ENCODE assay signal across 11 mouse cellular contexts in the genomic region with DNA sequence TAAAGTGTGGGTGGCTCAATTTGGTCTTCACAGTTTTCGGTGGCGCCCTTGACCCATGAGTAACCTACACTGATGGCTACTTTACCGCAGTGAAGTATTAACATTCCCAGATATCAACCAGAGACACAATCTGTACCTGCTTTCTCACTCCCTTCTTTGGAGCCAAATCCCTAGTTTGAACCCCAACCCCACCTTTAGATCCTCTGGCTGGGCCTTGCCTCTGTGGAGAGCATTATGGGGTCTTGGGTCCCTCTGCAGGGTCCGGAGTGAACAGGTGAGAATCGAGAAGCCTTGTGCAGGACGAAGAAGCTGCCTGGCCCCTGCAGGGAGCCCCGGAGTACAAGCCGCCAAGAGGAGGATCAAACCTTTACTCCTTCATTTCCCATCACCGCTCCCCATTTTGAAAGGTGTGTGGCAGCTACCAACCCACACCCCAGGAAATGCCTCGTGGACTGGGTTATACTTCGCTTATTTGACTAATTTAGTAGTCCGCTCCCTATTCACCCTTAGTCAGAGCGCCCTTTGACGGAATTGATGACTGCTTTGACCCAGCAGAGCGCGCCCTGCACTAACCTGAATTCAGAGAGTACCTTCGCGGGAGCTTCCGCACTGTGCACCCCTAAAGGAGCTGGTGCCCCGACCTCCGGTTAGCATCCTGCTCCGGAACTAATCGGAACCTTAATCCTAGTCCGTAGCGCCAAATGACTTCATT. TPM values are rescaled to one million over a fixed set of nuclear protein-coding genes. Genes with fewer than 3 reads are reported as not detected.
DNase-seq lines count a peak whose midpoint lies in the region; ATAC-seq and TF ChIP-seq lines count a peak whose summit lies in the region.
"Had no signal": no experiment of that assay in that cellular context is flagged by ENCODE, and none has a peak within 500 bp of the region (broad histone marks: within the 10 kb centered on the region; RNA-seq: fewer than 3 reads in every experiment).

No protein-coding gene starts in this region.

- H3K9ac ChIP-seq in forebrain, postnatal 0 days: no peak overlapping the region
- no peak overlapping the region for H3K9ac ChIP-seq in limb, embryonic 15.5 days

- peaks cover 4% of the 10 kb centered on the region; the same call in 1 of the 2 replicates for H3K4me1 ChIP-seq in forebrain, postnatal 0 days (ENCODE audit: insufficient read depth)
- peaks cover 24% of the 10 kb centered on the region for H3K4me1 ChIP-seq in limb, embryonic 15.5 days

- peak overlapping the region; percentile 30 for H3K4me2 ChIP-seq in forebrain, postnatal 0 days (ENCODE audit: low read depth)
- 0 out of 2 replicates have a peak overlapping the region, but pooled peaks have one; percentile 7 for H3K4me2 ChIP-seq in limb, embryonic 15.5 days

- peak; percentile 50 for ATAC-seq in forebrain, postnatal 0 days
- ATAC-seq in limb, embryonic 15.5 days (ENCODE audit: insufficient number of reproducible peaks, low FRiP score, low TSS enrichment, low read depth): no peak

- peak; percentile 22 for TF ChIP-seq CTCF in layer of hippocampus, adult 2 months (conservative IDR thresholded peaks at IDR 0.05)
- TF ChIP-seq CTCF in forebrain, postnatal 0 days (IDR thresholded peaks at IDR 0.05; ENCODE audit: low read depth): peak; percentile 39

- H3K4me3 ChIP-seq in layer of hippocampus, adult 2 months: no peak overlapping the region
- peak overlapping the region; percentile 11; the same call in 1 of the 2 replicates for H3K4me3 ChIP-seq in forebrain, postnatal 0 days (ENCODE audit: low read depth, low read length)
- H3K4me3 ChIP-seq in limb, embryonic 15.5 days: peak overlapping the region; percentile 4; the same call in 1 of the 2 replicates

- H3K36me3 ChIP-seq in forebrain, postnatal 0 days (ENCODE audit: insufficient read depth): no peaks in the 10 kb centered on the region
- H3K36me3 ChIP-seq in limb, embryonic 15.5 days: no peaks in the 10 kb centered on the region

- H3K27me3 ChIP-seq in forebrain, postnatal 0 days (ENCODE audit: insufficient read depth, low read length): peaks cover 55% of the 10 kb centered on the region
- peaks cover 77% of the 10 kb centered on the region for H3K27me3 ChIP-seq in limb, embryonic 15.5 days

- 3% methylated on average over 25 of the region's 25 CpGs for WGBS in forebrain, postnatal 0 days
- WGBS in limb, embryonic 15.5 days: 6% methylated on average over 25 of the region's 25 CpGs

- no peak overlapping the region for H3K27ac ChIP-seq in layer of hippocampus, adult 2 months
- H3K27ac ChIP-seq in forebrain, postnatal 0 days (ENCODE audit: low read depth, low read length): no peak overlapping the region
- H3K27ac ChIP-seq in limb, embryonic 15.5 days: no peak overlapping the region

- no peaks in the 10 kb centered on the region for H3K9me3 ChIP-seq in forebrain, postnatal 0 days (ENCODE audit: low read length)
- H3K9me3 ChIP-seq in limb, embryonic 15.5 days: no peaks in the 10 kb centered on the region

- DNase-seq in layer of hippocampus, adult 2 months (ENCODE audit: low spot score in 2 of 2): no peak
- DNase-seq in layer of hippocampus, postnatal 25 days (ENCODE audit: extremely low spot score in 1 of 2, low spot score in 1 of 2): no peak
- DNase-seq in forebrain, postnatal 0 days: peak; percentile 35
- no peak for DNase-seq in thymus, postnatal 10 days (ENCODE audit: low spot score in 2 of 2)
- no peak for DNase-seq in layer of hippocampus, adult 8-10 months (ENCODE audit: low spot score in 2 of 2)
- DNase-seq in right cerebral cortex, adult 2 months (ENCODE audit: low spot score in 2 of 2): no peak
- DNase-seq in natural killer cell, adult 2 months (ENCODE audit: low spot score in 2 of 2): no peak
- DNase-seq: gastrocnemius, postnatal 36 days; left cerebral cortex, postnatal 4 days; lung, postnatal 36 days had no signal

RNA-seq across cellular contexts. Expression of gene Satb2, which starts 5.5 kb away (rescaled TPM):
- total RNA-seq in layer of hippocampus, adult 2 months (2021): 10 to 100 TPM; 14.1 to 16.9 TPM
- 10 to 100 TPM; 14.9 to 17.4 TPM for total RNA-seq in layer of hippocampus, postnatal 25 days (2021)
- 57.1 and 106 TPM in 2 replicates for total RNA-seq in forebrain, postnatal 0 days (2014; rRNA removed)
- 21.7 and 43.1 TPM in 2 replicates for polyA plus RNA-seq in forebrain, postnatal 0 days (2015; fragmentation: Nextera tagmentation; extraction: Ambion mirVana)
- 4.3 and 5.6 TPM in 2 replicates for polyA plus RNA-seq in limb, embryonic 15.5 days (2015; fragmentation: Nextera tagmentation; extraction: Ambion mirVana)
- total RNA-seq in layer of hippocampus, adult 8-10 months (2022): 10 to 100 TPM; 15.4 to 20.3 (median 16.3) TPM
